Comparison of ENCODE assay signal across 19 mouse cellular contexts in genomic region chr2:115529878-115530277, GRCm38 (mm10). TPM values are rescaled to one million over a fixed set of nuclear protein-coding genes. Genes with fewer than 3 reads are reported as not detected.
DNase-seq lines count a peak whose midpoint lies in the region; ATAC-seq and TF ChIP-seq lines count a peak whose summit lies in the region.
"Had no signal": no experiment of that assay in that cellular context is flagged by ENCODE, and none has a peak within 500 bp of the region (broad histone marks: within the 10 kb centered on the region; RNA-seq: fewer than 3 reads in every experiment).

No protein-coding gene starts in this region.

- peak; percentile 16 to 28 for DNase-seq in cerebellum, postnatal 10 days
- peak; percentile 3 for DNase-seq in midbrain, postnatal 0 days (ENCODE audit: low spot score)
- DNase-seq in brain, adult 2 months (ENCODE audit: low read depth, low spot score): peak; percentile 17
- no peak for DNase-seq in gastrocnemius, postnatal 36 days
- DNase-seq: adrenal gland, postnatal 10 days; adrenal gland, postnatal 36 days; cerebellum, postnatal 36 days; forebrain, postnatal 0 days; gastrocnemius, adult 2 months; gastrocnemius, postnatal 14 days; heart, adult 2 months; kidney, adult 2 months had no signal

- H3K36me3 ChIP-seq in midbrain, postnatal 0 days (ENCODE audit: insufficient read depth, low read length): no peaks in the 10 kb centered on the region
- H3K36me3 ChIP-seq in midbrain, embryonic 13.5 days: no peaks in the 10 kb centered on the region
- H3K36me3 ChIP-seq: hindbrain, embryonic 12.5 days; hindbrain, embryonic 15.5 days had no signal

- no peaks in the 10 kb centered on the region for H3K4me1 ChIP-seq in midbrain, postnatal 0 days (ENCODE audit: insufficient read depth, low read length)
- no peaks in the 10 kb centered on the region for H3K4me1 ChIP-seq in midbrain, embryonic 13.5 days (replicated peaks)
- H3K4me1 ChIP-seq: hindbrain, embryonic 12.5 days; hindbrain, embryonic 15.5 days had no signal

- H3K9me3 ChIP-seq in midbrain, postnatal 0 days (ENCODE audit: low read length): no peaks in the 10 kb centered on the region
- H3K9me3 ChIP-seq in midbrain, embryonic 13.5 days: no peaks in the 10 kb centered on the region
- H3K9me3 ChIP-seq: hindbrain, embryonic 12.5 days; hindbrain, embryonic 15.5 days had no signal

- no peaks in the 10 kb centered on the region for H3K27me3 ChIP-seq in midbrain, postnatal 0 days (ENCODE audit: insufficient read depth, low read length)
- no peaks in the 10 kb centered on the region for H3K27me3 ChIP-seq in midbrain, embryonic 13.5 days
- H3K27me3 ChIP-seq: hindbrain, embryonic 12.5 days; hindbrain, embryonic 15.5 days had no signal

- H3K27ac ChIP-seq in midbrain, postnatal 0 days (ENCODE audit: low read depth, low read length): no peak overlapping the region
- H3K27ac ChIP-seq in midbrain, embryonic 13.5 days: no peak overlapping the region
- H3K27ac ChIP-seq: gastrocnemius, adult 2 months; heart, adult 2 months; hindbrain, embryonic 12.5 days; hindbrain, embryonic 15.5 days had no signal

- intact Hi-C loops in gastrocnemius, postnatal 36 days (cut with DNase I): no loop called here

- 88% methylated on average over 2 of the region's 2 CpGs for WGBS in midbrain, postnatal 0 days
- WGBS in midbrain, embryonic 13.5 days: 86% methylated on average over 2 of the region's 2 CpGs

- no peak overlapping the region for H3K9ac ChIP-seq in midbrain, postnatal 0 days (replicated peaks; ENCODE audit: low read length, poor library complexity, severe bottlenecking)
- H3K9ac ChIP-seq in midbrain, embryonic 13.5 days (replicated peaks): no peak overlapping the region
- H3K9ac ChIP-seq: forebrain, postnatal 0 days; hindbrain, embryonic 12.5 days; hindbrain, embryonic 15.5 days had no signal

- TF ChIP-seq CTCF in midbrain, postnatal 0 days (IDR thresholded peaks at IDR 0.05): no peak

- H3K4me3 ChIP-seq in midbrain, postnatal 0 days (ENCODE audit: low read depth, low read length): no peak overlapping the region
- H3K4me3 ChIP-seq in midbrain, embryonic 13.5 days (replicated peaks): no peak overlapping the region
- H3K4me3 ChIP-seq: gastrocnemius, adult 2 months; heart, adult 2 months; hindbrain, embryonic 12.5 days; hindbrain, embryonic 15.5 days had no signal

- ATAC-seq in cerebellum, adult (ENCODE audit: insufficient number of reproducible peaks, low FRiP score, low TSS enrichment): no peak
- ATAC-seq in midbrain, postnatal 0 days (ENCODE audit: low FRiP score): no peak
- ATAC-seq in midbrain, embryonic 13.5 days: no peak
- ATAC-seq: forebrain, embryonic 14.5 days; forebrain, postnatal 0 days; intestine, postnatal 0 days had no signal

- no peak overlapping the region for H3K4me2 ChIP-seq in midbrain, postnatal 0 days (ENCODE audit: low read depth, low read length, poor library complexity, severe bottlenecking)
- no peak overlapping the region for H3K4me2 ChIP-seq in midbrain, embryonic 13.5 days (replicated peaks)
- H3K4me2 ChIP-seq: heart, embryonic 11.5 days; hindbrain, embryonic 12.5 days; hindbrain, embryonic 15.5 days had no signal

RNA-seq across cellular contexts. Expression of gene BC052040, which starts 51.6 kb away (rescaled TPM):
- 17.3 and 18.9 TPM in 2 replicates for total RNA-seq in midbrain, postnatal 0 days (2014; rRNA removed)
- polyA plus RNA-seq in midbrain, postnatal 0 days (2015; fragmentation: Nextera tagmentation; extraction: Ambion mirVana): 16.1 and 16.8 TPM in 2 replicates
- polyA plus RNA-seq in midbrain, embryonic 13.5 days (2015; fragmentation: Nextera tagmentation; extraction: Ambion mirVana): 14.8 and 15.4 TPM in 2 replicates
- 1 to 10 TPM; 2.2 to 2.3 TPM for total RNA-seq in gastrocnemius, postnatal 36 days (2021)

Comparison
In these comparisons a context has a peak if more than half of its experiments do, and no peak if none do; other contexts are left out.
1. DNase-seq: peak in cerebellum, postnatal 10 days (2 of 2), midbrain, postnatal 0 days (single experiment) and brain, adult 2 months (single experiment); none in gastrocnemius, postnatal 36 days (0 of 2).